Mouse (Mus musculus) adrenal gland, postnatal 36 days (tissue): ENCODE results near the gene Spag8. TPM values are rescaled to one million over a fixed set of nuclear protein-coding genes. Genes with fewer than 3 reads are reported as not detected.

Experiments used
- microRNA-seq: library from miRNA; unstranded; fragments of <30 nt; microRNA quantifications from one replicate; pipeline ENCODE4 v1.2.0, GENCODE M21; 2021
- total RNA-seq, 2 experiments: library from RNA; stranded (reverse); gene quantifications; 2 replicates each; pipeline ENCODE4 v1.2.3; 2021

The Spag8 gene
- total RNA-seq, 2 experiments from 2014 or later = 0.30 to 0.40 TPM

Small RNA genes lying within 50 kb of the gene (microRNA-seq; reads per million reads assigned to microRNA genes)
- gene Gm25262 = not detected

Other genes with a start within 250 kb of the Spag8 start
- under 1 TPM in 1 of 2 experiments, not detected in 1; 0.92 TPM for gene Fam166b, start 224.5 kb downstream of the Spag8 start, total RNA-seq
- 10 to 100 TPM; 52.2 to 65.5 TPM for gene Tesk1, start 211.7 kb downstream of the Spag8 start, total RNA-seq
- gene Cd72, start 199.0 kb downstream of the Spag8 start, total RNA-seq = 1 to 10 TPM; 2.7 to 3.4 TPM
- not detected for gene Sit1, start 169.9 kb downstream of the Spag8 start, total RNA-seq
- gene Ccdc107, start 160.7 kb downstream of the Spag8 start, total RNA-seq = 10 to 100 TPM; 57.3 to 59.3 TPM
- gene Arhgef39, start 153.9 kb downstream of the Spag8 start, total RNA-seq = 1 to 10 TPM; 2.6 to 3.5 TPM
- gene Car9, start 146.6 kb downstream of the Spag8 start, total RNA-seq = 1 to 10 TPM in 1 of 2 experiments, under 1 TPM in 1; 0.49 to 1.2 TPM
- 100 to 1,000 TPM in 1 of 2 experiments, 10 to 100 TPM in 1; 69.6 to 143 TPM for gene Tpm2, start 129.8 kb downstream of the Spag8 start, total RNA-seq
- 100 to 1,000 TPM; 117 to 170 TPM for gene Creb3, start 91.3 kb downstream of the Spag8 start, total RNA-seq
- gene Tln1, start 90.9 kb downstream of the Spag8 start, total RNA-seq = 100 to 1,000 TPM; 241 to 244 TPM
- gene Rgp1, start 74.9 kb downstream of the Spag8 start, total RNA-seq = 10 to 100 TPM; 40.5 to 53.3 TPM
- gene Gba2, start 74.7 kb downstream of the Spag8 start, total RNA-seq = 10 to 100 TPM; 11.0 to 11.5 TPM
- gene Msmp, start 69.1 kb downstream of the Spag8 start, total RNA-seq = 1 to 10 TPM; 3.2 to 3.4 TPM
- gene Npr2, start 21.7 kb downstream of the Spag8 start, total RNA-seq = 10 to 100 TPM; 27.7 to 37.9 TPM
- gene Hint2, start 2.9 kb upstream of the Spag8 start, total RNA-seq = 10 to 100 TPM; 76.8 to 79.3 TPM
- 1 to 10 TPM; 4.7 to 5.0 TPM for gene Tmem8b, start 15.4 kb upstream of the Spag8 start, total RNA-seq
- under 1 TPM; 0.20 TPM for gene Fam221b, start 15.6 kb upstream of the Spag8 start, total RNA-seq
- gene Olfr70, start 47.2 kb upstream of the Spag8 start, total RNA-seq = not detected
- not detected for gene Olfr71, start 56.7 kb upstream of the Spag8 start, total RNA-seq
- 1 to 10 TPM; 2.3 to 3.9 TPM for gene Hrct1, start 73.6 kb upstream of the Spag8 start, total RNA-seq
- gene Spaar, start 76.4 kb upstream of the Spag8 start, total RNA-seq = 1 to 10 TPM; 1.7 to 2.6 TPM
- gene Olfr159, start 117.4 kb upstream of the Spag8 start, total RNA-seq = not detected
- not detected for gene Olfr156, start 170.3 kb upstream of the Spag8 start, total RNA-seq
- gene Olfr157, start 186.6 kb upstream of the Spag8 start, total RNA-seq = not detected
- not detected for gene Olfr155, start 198.0 kb upstream of the Spag8 start, total RNA-seq
- gene Reck, start 221.9 kb upstream of the Spag8 start, total RNA-seq = 10 to 100 TPM; 20.6 to 22.0 TPM